Mouse (Mus musculus) retina, postnatal 1 day (tissue): ENCODE results near the gene Riok2.

Source experiments
- DNase-seq: peaks from one replicate; pipeline ENCODE4 v3.0.0-alpha.2; 2012

The Riok2 gene

GRCm38 (mm10) chr17:17408720-17409478 is 34.8 kb downstream of the Riok2 start:
- peak; percentile 84 for DNase-seq

GRCm38 (mm10) chr17:17409601-17410000 is 35.5 kb downstream of the Riok2 start:
- peak; percentile 71 for DNase-seq

DNA sequence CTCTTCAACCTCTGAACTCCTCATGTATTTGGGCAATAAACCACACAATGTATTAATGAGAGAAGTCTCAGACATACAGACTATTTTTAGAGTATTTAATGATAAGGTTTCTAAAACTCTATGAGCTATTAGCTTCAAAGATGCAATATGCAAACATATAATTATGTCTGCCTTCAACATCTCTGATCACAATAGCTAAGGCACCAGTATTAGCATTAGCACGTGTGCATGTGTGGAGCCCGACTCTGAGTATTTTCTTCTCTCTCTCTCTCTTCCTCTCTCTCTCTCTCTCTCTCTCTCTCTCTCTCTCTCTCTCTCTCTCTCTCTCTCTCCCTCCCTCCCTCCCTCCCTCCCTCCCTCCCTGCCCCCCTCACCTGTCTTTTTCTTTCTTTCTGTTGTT is 37.3 kb downstream of the Riok2 start:
- no peak for DNase-seq

- DNase-seq, result no peak
Measured at GRCm38 (mm10) chr17:17412176-17412575, 38.1 kb downstream of the Riok2 start.

GRCm38 (mm10) chr17:17414206-17414605 is 40.1 kb downstream of the Riok2 start:
- no peak for DNase-seq

DNA sequence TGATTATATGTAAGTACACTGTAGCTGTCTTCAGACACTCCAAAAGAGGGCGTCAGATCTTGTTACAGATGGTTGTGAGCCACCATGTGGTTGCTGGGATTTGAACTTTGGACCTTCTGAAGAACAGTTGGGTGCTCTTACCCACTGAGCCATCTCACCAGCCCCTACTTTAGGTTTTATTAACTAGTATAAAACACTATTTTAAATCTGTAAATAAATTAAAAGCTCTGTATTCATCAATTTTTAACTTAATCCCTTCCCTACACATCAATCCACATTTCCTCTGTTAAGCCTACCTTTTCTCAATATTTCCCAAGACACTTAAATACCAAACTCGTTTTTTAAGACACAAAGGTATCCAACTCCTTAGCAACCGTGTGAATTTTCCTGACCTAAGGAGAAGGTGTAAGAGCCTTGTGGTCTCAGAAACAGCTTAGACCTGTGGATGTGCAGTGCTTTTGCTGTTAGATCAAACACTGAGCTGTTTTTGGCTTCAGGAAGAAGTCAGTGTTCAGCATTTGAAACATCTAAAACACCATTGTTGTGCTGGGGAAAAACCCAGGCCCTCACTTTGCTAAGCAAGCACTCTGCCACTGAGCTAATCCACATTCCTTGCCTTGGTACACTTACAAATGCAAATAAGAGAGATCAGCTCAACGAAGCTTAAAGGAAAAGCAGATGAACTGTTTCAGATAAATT is 50.6 kb downstream of the Riok2 start:
- DNase-seq, result no peak

DNA sequence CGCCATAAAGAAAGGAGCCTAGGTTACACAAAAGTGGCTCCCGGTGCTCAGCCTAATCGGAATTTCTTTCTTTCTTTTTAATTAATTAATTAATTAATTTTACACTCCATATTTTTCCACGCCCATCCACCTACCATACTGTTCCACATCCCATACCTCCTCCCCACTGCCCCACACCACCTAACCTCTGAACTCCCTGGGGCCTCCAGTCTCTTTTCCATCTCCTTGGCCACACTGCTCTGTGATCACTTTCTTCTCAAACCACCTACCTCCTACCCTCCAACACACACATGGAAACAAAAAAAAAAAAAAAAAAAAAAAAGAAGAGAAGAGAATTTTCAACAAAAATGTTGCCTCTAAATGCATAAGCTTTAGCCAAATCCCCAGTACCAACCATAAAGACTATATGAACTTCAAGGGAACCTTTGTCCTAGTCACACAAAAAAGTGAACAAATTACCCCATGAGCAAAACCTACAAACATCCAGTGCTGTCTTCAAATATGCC is 51.3 kb downstream of the Riok2 start:
- no peak for DNase-seq

- no peak for DNase-seq
Measured at GRCm38 (mm10) chr17:17425906-17426305, 51.8 kb downstream of the Riok2 start.

GRCm38 (mm10) chr17:17428888-17429287 is 54.8 kb downstream of the Riok2 start:
- no peak for DNase-seq

GRCm38 (mm10) chr17:17433679-17434078 is 59.6 kb downstream of the Riok2 start:
- DNase-seq, result no peak

- DNase-seq, result no peak
Measured at GRCm38 (mm10) chr17:17438576-17439191, 64.6 kb downstream of the Riok2 start.

- no peak for DNase-seq
Measured at GRCm38 (mm10) chr17:17441876-17442498, 67.9 kb downstream of the Riok2 start.

DNA sequence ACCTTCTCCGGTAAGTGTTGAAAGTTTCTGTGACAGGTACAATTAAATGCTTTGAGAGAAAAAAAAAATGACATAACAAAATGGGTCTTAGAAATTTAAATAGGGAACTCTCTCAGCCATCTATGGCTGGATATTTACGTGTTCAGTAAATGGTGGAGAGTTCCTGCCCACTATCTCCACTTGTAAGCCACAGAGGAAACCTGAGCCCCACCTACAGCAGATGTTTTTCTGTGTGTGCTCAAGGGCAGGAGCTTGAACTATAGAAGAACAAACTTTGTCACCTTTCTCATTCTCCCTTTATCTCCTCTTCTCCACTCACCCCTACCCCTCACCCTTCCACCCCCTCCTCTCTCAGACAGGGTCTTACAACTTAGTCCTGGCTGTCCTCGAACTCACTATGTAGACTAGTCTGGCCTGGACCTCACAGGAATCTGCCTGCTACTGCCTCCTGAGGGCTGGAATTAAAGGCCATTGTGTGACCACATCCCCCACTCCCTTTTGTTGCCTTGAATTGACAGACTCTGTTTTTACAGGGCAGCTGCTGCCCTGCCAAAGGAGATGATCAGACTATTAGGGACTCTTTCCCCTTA is 70.3 kb downstream of the Riok2 start:
- DNase-seq, result no peak
